Mouse (Mus musculus) limb, embryonic 14.5 days (tissue): Measurements from ENCODE around the gene Hist1h2ai. TPM values are rescaled to one million over a fixed set of nuclear protein-coding genes. Genes with fewer than 3 reads are reported as not detected.
"Not testable (repeated sequence)": the region's sequence is repeated elsewhere in the genome, so short reads cannot be mapped to it uniquely, and the experiment has no call there.

Experiments used
- ATAC-seq: fragments of 200-750 bp; cut with Nextera tagmentation; 2 replicates; pipeline ENCODE4 v1.8.0; 2017; ENCODE audit warnings: low read depth, moderate number of reproducible peaks, moderate TSS enrichment; ENCODE audit not compliant: low FRiP score
- DNase-seq: peaks from one replicate; pipeline ENCODE4 v3.0.0-alpha.2; 2015; ENCODE audit warnings: low spot score
- H3K27ac ChIP-seq: fragments of 300-500 bp; sonication (generic); replicated peaks from 2 replicates; pipeline ENCODE4 v1.5.1; 2014; ENCODE audit warnings: low read depth, mild to moderate bottlenecking, low read length, moderate library complexity, mixed read lengths
- H3K27me3 ChIP-seq: fragments of 300-500 bp; sonication (generic); 2 replicates; pipeline ENCODE4 v1.6.1; 2014; ENCODE audit warnings: low read length, mixed read lengths; ENCODE audit not compliant: control insufficient read depth, insufficient read depth
- H3K36me3 ChIP-seq: fragments of 300-500 bp; sonication (generic); 2 replicates; pipeline ENCODE4 v1.6.1; 2014; ENCODE audit warnings: mild to moderate bottlenecking, low read length, moderate library complexity, mixed read lengths; ENCODE audit not compliant: control insufficient read depth, insufficient read depth
- H3K4me1 ChIP-seq: fragments of 300-500 bp; sonication (generic); 2 replicates; pipeline ENCODE4 v1.6.1; 2014; ENCODE audit warnings: antibody characterized with exemption, low read length, mixed read lengths; ENCODE audit not compliant: control insufficient read depth, insufficient read depth
- H3K4me2 ChIP-seq: fragments of 300-500 bp; sonication (generic); replicated peaks from 2 replicates; pipeline ENCODE4 v1.6.1; 2014; ENCODE audit warnings: low read depth, mild to moderate bottlenecking, low read length, moderate library complexity; ENCODE audit not compliant: severe bottlenecking
- H3K4me3 ChIP-seq: fragments of 300-500 bp; sonication (generic); replicated peaks from 2 replicates; pipeline ENCODE4 v1.5.1; 2014; ENCODE audit warnings: low read length
- H3K9ac ChIP-seq: fragments of 300-500 bp; sonication (generic); 2 replicates; pipeline ENCODE4 v1.6.1; 2014; ENCODE audit warnings: mild to moderate bottlenecking, low read depth, low read length, moderate library complexity; ENCODE audit not compliant: severe bottlenecking
- H3K9me3 ChIP-seq: fragments of 300-500 bp; sonication (generic); 2 replicates; pipeline ENCODE4 v1.6.1; 2016; ENCODE audit warnings: low read length; ENCODE audit not compliant: control insufficient read depth
- POLR2A ChIP-seq: fragments of 200-500 bp; IDR thresholded peaks from 2 replicates; pipeline ENCODE4 v1.8.0; 2012; ENCODE audit warnings: inconsistent platforms, mild to moderate bottlenecking, moderate library complexity, borderline replicate concordance; ENCODE audit not compliant: insufficient read depth, insufficient read length; ENCODE audit errors: extremely low read depth
- WGBS: fragments of 180-500 bp; shearing (Covaris S2); extraction: QIAGEN DNeasy Blood & Tissue Kit; methylation state at CpG from one replicate; pipeline ENCODE4 v1.1.7; 2014; 5-methylcytosine and 5-hydroxymethylcytosine counted together
- polyA plus RNA-seq, 2 experiments: library from polyadenylated mRNA; depleted of rRNA in 1 of 2; stranded (reverse) in 1 of 2; unstranded in 1 of 2; fragments of >200 nt; fragmentation: Nextera tagmentation in 1 of 2; extraction: Ambion mirVana in 1 of 2; gene quantifications; 2 replicates each; pipeline versions ENCODE4 v1.2.1 to v1.2.3; 2012 to 2014

Hist1h2ai gene
- polyA plus RNA-seq, 2 experiments: 17.5 to 38.1 TPM

- ATAC-seq (peak; percentile 83), DNase-seq (peak; percentile 94)
- peak within 1 kb of the TSS; percentile 57 for H3K9ac ChIP-seq
- H3K36me3 ChIP-seq, H3K9me3 ChIP-seq, H3K27me3 ChIP-seq: not testable (repeated sequence)
- H3K4me1 ChIP-seq: peaks cover 23% of the 10 kb centered on the region
- WGBS: under 1% methylated on average over 44 of the region's 56 CpGs
- TF ChIP-seq POLR2A: peak; percentile 95; the same call in 1 of the 2 replicates
- peak within 1 kb of the TSS; percentile 83 for H3K4me2 ChIP-seq
- peak within 1 kb of the TSS; percentile 52 for H3K4me3 ChIP-seq
- H3K27ac ChIP-seq: peak within 1 kb of the TSS; percentile 94
Observed at GRCm38 (mm10) chr13:21750159-21751017, 34.2 kb downstream of the Hist1h2ai start, which contains the start of gene Hist1h4k. TSS of gene Hist1h4k (minus strand) at chr13:21750505.

GRCm38 (mm10) chr13:21751417-21751816 lies 35.2 kb downstream of the Hist1h2ai start:
- no peaks in the 10 kb centered on the region for H3K36me3 ChIP-seq
- peaks cover 23% of the 10 kb centered on the region for H3K4me1 ChIP-seq
- TF ChIP-seq POLR2A: no peak
- no peak overlapping the region for H3K4me3 ChIP-seq
- ATAC-seq (no peak), DNase-seq (no peak)
- 0 out of 2 replicates have a peak overlapping the region, but pooled peaks have one; percentile 43 for H3K27ac ChIP-seq
- H3K27me3 ChIP-seq: no peaks in the 10 kb centered on the region
- H3K9me3 ChIP-seq: no peaks in the 10 kb centered on the region
- no peak overlapping the region for H3K9ac ChIP-seq
- H3K4me2 ChIP-seq: no peak overlapping the region

- H3K9ac ChIP-seq: no peak overlapping the region
- no peak for TF ChIP-seq POLR2A
- no peak for ATAC-seq
- H3K27me3 ChIP-seq: no peaks in the 10 kb centered on the region
- DNase-seq: no peak
- WGBS: 71% methylated on average over 3 of the region's 3 CpGs
- H3K4me3 ChIP-seq: no peak overlapping the region
- peak overlapping the region; percentile 43; the same call in 1 of the 2 replicates for H3K27ac ChIP-seq
- H3K36me3 ChIP-seq: no peaks in the 10 kb centered on the region
- H3K4me1 ChIP-seq: peaks cover 23% of the 10 kb centered on the region
- H3K9me3 ChIP-seq: no peaks in the 10 kb centered on the region
- H3K4me2 ChIP-seq: no peak overlapping the region
Observed at GRCm38 (mm10) chr13:21751827-21752226, 35.6 kb downstream of the Hist1h2ai start.

GRCm38 (mm10) chr13:21752356-21752755 lies 36.1 kb downstream of the Hist1h2ai start:
- no peaks in the 10 kb centered on the region for H3K36me3 ChIP-seq
- DNase-seq (no peak), ATAC-seq (no peak)
- peak overlapping the region; percentile 62 for H3K4me2 ChIP-seq
- 0 out of 2 replicates have a peak overlapping the region, but pooled peaks have one; percentile 43 for H3K4me3 ChIP-seq
- TF ChIP-seq POLR2A: 0 out of 2 replicates have a peak, but pooled peaks have one; percentile 32
- 39% methylated on average over 3 of the region's 3 CpGs for WGBS
- H3K27ac ChIP-seq: peak overlapping the region; percentile 89
- H3K9ac ChIP-seq: no peak overlapping the region
- H3K4me1 ChIP-seq: peaks cover 23% of the 10 kb centered on the region
- H3K9me3 ChIP-seq: no peaks in the 10 kb centered on the region
- no peaks in the 10 kb centered on the region for H3K27me3 ChIP-seq

GRCm38 (mm10) chr13:21753051-21753523 lies 36.9 kb downstream of the Hist1h2ai start:
- DNase-seq: no peak
- H3K9ac ChIP-seq: peak overlapping the region; percentile 61
- TF ChIP-seq POLR2A: no peak
- H3K4me1 ChIP-seq: peaks cover 23% of the 10 kb centered on the region
- peak overlapping the region; percentile 43 for H3K4me3 ChIP-seq
- H3K27me3 ChIP-seq: no peaks in the 10 kb centered on the region
- ATAC-seq: no peak
- H3K4me2 ChIP-seq: peak overlapping the region; percentile 62
- H3K27ac ChIP-seq: peak overlapping the region; percentile 89
- H3K36me3 ChIP-seq: no peaks in the 10 kb centered on the region
- 1% methylated on average over 10 of the region's 10 CpGs for WGBS
- no peaks in the 10 kb centered on the region for H3K9me3 ChIP-seq
